Mouse (Mus musculus) gastrocnemius, postnatal 10 days (tissue): Measurements from ENCODE around the gene Fam92b. TPM values are rescaled to one million over a fixed set of nuclear protein-coding genes. Genes with fewer than 3 reads are reported as not detected.

Experiments used
- DNase-seq: peaks from one replicate; pipeline ENCODE4 v3.0.0; 2021; ENCODE audit warnings: mixed read lengths
- long read RNA-seq, 2 experiments: library from polyadenylated mRNA; stranded (forward); transcript quantifications; one replicate each; pipeline ENCODE4 v2.0.0; 2021
- total RNA-seq, 2 experiments: library from RNA; stranded (reverse); gene quantifications; 2 replicates each; pipeline ENCODE4 v1.2.3; 2021

The Fam92b gene
- not detected for total RNA-seq
- long read RNA-seq, experiment 1, result 0 reads
- long read RNA-seq, experiment 2, result 0 reads

- peak; percentile 64 for DNase-seq
These were observed at the start of gene Fam92b for GRCm38 (mm10) chr8:120177318-120178123. Gene Fam92b (minus strand): TSS chr8:120177466.

- DNase-seq, result no peak
These were observed 48.3 kb upstream of the Fam92b start for GRCm38 (mm10) chr8:120225421-120226151.

GRCm38 (mm10) chr8:120224521-120225420 lies 47.5 kb upstream of the Fam92b start:
- no peak for DNase-seq

GRCm38 (mm10) chr8:120222548-120222947 lies 45.3 kb upstream of the Fam92b start:
- no peak for DNase-seq

DNA sequence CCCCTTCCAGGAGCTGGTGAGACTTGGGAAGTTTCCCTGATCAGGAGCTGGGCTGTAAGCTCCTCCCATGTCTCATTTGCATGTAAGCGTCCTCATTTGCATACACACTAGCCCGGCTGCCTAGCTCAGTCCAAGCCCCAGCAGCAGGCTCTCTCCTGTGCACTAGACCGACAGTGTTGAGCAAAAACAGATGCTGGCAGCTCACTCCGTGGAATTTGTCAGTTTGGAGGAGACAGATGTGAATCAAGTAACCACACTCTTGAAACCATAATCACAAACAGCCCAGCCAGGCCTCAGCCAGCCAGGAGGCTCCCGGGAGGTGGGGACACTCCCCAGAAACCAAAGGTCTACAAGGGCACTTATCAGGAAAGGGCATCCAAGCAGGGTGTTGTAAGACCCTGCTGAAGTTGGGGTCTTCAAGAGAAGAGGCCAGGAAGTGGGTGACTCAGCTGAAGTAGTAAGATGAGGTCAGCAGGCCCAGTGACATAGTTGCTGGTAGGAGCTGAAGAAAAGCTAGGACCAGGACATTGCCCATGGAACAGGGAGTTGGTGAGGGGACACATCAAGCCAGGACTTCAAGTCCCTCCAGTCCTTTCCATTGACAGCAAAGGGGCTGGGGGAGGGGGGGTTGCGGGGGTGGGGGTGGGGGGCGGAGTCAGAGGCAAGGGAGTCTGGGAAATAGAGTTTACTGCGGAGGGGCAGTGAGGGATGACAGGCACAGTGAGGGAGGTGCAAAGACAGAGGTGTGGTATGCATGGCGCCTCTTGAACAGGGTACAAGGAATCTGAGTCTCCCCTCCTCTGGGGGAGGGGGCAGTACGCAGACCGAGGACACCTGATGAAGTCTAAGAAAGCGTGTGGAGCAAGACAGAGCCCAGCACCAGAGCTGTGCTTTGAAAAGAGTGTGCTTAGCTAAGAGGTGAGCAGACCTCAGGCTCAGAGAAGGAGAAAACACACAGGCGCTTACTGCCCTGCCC lies 39.9 kb upstream of the Fam92b start:
- DNase-seq, result no peak

DNA sequence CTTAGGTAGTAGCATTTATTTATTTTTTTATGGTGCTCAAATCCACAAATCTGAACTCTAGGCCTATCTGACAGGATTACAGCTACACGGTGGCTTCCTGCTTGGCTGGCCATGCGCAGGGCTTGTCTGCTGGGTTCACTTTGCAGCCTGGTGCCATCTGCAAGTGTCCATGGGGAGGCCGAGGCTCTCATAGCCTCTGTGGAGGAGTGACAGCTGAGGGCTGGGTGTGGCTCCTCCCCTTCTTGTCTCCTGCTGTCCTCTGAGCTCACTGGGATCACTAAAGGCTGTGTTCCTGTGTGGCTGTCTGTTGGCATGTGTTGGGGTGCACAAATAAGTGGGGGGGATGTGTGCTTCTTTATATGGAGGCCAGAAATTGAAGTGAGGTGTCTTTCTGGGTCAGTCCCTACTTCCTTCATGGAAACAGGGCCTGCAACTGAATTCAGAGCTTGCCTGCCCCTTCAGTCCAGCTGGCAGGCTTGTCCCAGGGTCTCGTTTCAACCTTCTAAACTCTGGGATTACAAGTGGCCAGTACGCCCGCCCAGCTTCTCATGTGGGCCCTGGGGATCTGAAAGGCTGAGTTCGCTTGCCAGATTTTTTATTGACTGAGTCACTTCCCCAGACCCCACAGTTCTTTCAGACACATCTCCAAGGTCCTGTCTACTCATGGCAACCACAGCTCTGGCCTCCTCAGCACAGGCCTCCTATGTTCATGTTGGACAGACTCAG lies 38.3 kb upstream of the Fam92b start:
- no peak for DNase-seq

DNA sequence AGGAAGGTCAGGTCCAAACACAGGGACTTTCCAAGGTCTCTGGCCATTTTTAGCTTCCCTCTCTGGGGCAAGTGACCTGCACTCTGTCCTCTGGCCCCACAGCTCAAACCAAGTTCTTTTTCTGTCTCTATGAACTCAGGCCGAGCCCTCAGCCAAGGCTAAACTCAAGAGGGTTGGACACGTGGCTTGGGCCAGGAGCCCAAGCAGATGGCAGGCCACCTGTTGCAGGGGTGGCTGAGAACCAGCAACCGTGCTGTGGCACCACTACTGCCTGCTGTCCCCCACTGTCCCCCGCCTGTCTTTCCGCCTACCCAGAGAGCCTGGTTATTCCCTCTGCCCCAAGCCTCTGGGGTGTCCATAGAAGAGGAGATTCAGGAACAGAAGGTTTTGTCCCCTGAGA lies 36.7 kb upstream of the Fam92b start:
- DNase-seq, result peak; percentile 76

- no peak for DNase-seq
These were observed 36.0 kb upstream of the Fam92b start for GRCm38 (mm10) chr8:120213229-120213628.

DNA sequence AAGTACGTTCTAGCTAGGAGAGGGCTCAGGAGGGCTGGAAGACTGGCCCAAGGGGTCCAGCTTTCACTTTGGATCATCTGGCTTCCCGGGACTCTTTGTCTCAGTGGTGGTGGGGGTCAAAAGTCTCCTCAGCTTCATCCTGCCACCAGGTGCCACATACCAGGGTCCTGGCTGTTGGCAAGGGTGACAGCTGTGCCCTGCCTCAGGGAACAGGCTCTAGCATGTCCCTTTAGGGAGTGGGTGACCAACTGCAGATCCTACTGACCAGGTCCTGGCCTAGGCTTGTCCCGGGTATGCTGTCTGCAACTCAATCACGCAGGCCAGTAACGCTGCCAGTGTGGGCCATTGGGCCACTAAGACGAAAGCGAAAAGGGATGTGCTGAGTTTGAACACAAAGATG lies 35.3 kb upstream of the Fam92b start:
- DNase-seq, result no peak

DNA sequence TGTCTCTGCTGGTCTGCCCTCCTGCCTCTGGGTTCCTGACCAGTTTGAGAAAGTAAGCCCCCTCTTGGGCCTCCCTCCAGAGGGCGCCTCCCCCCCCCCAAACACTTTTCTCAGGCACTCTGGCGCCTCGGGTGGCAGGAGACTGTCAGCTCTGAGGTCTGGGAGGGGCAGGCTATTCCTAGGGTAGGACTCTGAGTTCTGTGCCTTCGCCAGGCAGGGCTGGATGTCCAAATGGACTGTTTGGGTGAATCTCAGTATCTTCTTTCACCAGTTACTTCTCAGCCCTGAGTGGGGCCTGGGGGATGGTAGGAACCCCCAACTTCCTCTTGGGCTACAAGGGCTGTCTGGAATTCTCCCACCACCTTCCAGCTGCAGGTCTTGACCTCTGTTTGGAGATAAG lies 34.1 kb upstream of the Fam92b start:
- no peak for DNase-seq

- DNase-seq, result no peak
These were observed 30.8 kb upstream of the Fam92b start for GRCm38 (mm10) chr8:120208113-120208512.

- no peak for DNase-seq
These were observed 30.1 kb upstream of the Fam92b start for GRCm38 (mm10) chr8:120207364-120207763.

DNA sequence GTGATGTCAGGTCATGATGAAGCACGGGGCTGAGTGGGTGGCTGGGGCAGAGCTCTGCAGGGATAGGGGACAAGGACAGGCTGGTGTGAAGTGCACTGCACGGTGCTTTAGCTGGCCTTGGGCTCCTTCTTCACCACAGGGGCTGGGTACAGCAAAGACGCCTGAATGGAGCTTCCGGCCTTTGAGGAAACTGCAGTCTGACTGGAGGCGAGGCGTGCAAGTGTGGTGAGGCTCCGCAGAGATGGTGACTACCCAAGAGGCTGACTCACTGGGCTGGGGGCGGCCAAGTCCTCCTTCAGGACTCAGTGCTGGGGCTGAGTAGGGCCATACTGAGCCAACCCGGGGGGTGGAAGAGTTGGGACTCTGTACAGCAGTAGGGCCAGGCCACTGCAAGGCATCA lies 28.6 kb upstream of the Fam92b start:
- DNase-seq, result no peak

GRCm38 (mm10) chr8:120204736-120205360 lies 27.6 kb upstream of the Fam92b start:
- DNase-seq, result no peak

DNA sequence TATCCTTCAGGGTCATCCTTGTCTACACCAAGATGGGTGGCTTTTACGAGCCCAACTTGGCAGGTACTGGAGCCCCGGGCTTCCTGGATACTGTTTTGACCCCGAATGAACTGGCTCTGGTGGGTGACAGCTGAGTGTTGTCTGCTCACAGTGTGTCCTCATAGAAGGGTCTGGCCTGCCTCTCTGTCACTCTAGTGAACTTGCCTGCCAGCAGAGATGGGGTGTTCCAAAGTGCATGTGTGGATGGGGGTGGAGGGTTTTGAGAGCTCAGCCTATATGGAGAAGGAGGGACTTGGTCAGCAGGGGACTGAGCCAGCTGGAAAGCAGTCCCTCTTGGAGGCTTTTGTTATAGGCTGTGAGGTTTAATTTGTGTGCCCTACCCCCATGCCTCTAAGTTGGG lies 25.3 kb upstream of the Fam92b start:
- no peak for DNase-seq

DNA sequence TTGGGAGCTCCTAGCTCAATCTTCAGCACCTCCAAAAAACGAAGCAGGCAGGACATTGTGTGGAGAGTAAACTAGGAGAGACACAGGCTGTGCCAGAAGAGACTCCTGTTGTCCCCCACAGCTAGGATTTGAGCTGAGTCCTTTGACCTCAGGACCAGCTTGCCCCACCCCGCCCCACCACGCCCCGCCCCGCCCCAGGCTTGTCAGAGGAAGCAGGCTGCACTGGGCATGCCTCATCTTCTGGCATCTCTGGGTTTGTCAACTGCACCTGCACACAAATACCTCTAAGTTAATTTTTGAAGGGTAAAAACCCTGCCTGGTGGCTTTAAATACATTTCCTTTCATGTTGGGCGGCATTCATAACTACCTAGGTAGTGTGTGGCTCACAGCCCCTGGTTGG lies 24.1 kb upstream of the Fam92b start:
- DNase-seq, result no peak

DNA sequence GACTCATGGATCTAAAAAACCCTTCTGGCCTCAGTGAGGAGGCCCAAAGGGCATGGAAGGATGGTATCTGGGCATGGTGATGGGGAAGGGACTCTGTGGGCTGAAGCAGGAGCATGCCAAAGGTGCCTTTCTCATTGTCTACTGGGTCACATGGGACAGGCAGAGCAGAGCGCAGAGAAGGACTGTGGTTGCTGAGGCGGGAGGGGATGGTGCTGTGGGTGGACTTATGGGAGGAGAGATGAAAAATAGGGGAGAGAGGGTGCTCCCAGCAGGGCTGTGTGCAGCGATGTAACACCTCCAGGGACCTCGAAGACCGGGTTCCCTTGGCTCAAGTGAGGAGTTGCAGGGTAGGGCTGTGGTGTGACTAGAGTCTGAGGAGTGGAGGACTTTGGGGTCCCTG lies 14.9 kb upstream of the Fam92b start:
- no peak for DNase-seq

- no peak for DNase-seq
These were observed 14.4 kb upstream of the Fam92b start for GRCm38 (mm10) chr8:120191633-120192032.

GRCm38 (mm10) chr8:120190810-120191413 lies 13.6 kb upstream of the Fam92b start:
- peak; percentile 99 for DNase-seq
